Mouse (Mus musculus) megakaryocyte, adult 5-6 weeks (primary cell): ENCODE data around the gene Nfe2. TPM values are rescaled to one million over a fixed set of nuclear protein-coding genes. Genes with fewer than 3 reads are reported as not detected.

Experiments
- ATAC-seq: 2 replicates; pipeline ENCODE4 v1.8.0; 2016; ENCODE audit warnings: mild to moderate bottlenecking, inconsistent platforms; ENCODE audit not compliant: poor library complexity, severe bottlenecking
- total RNA-seq, 2 experiments: library from RNA; stranded (forward) in 1 of 2; stranded (reverse) in 1 of 2; fragments of 153-499, 151-499 nt in 1 of 2; fragments of 221-1000, 200-1000 nt in 1 of 2; gene quantifications; 2 replicates each; pipeline versions ENCODE4 v1.2.3 to v1.2.4; 2015 to 2017

The Nfe2 gene
- total RNA-seq, 2 experiments from 2014 or later, result 205 to 218 TPM

GRCm38 (mm10) chr15:103224161-103224560, 34.0 kb downstream of the Nfe2 start:
- ATAC-seq, result no peak

GRCm38 (mm10) chr15:103221386-103221785, 36.8 kb downstream of the Nfe2 start:
- ATAC-seq, result no peak

- ATAC-seq, result no peak
Measured at GRCm38 (mm10) chr15:103220785-103221184, 37.4 kb downstream of the Nfe2 start.

- ATAC-seq, result no peak
Measured at GRCm38 (mm10) chr15:103216052-103216451, 42.2 kb downstream of the Nfe2 start.

- ATAC-seq, result peak; percentile 64
Measured at GRCm38 (mm10) chr15:103214971-103215907, 43.0 kb downstream of the Nfe2 start.

GRCm38 (mm10) chr15:103214149-103214548, 44.1 kb downstream of the Nfe2 start:
- ATAC-seq, result no peak

GRCm38 (mm10) chr15:103205156-103205555, 53.0 kb downstream of the Nfe2 start:
- ATAC-seq, result peak; percentile 33; the same call in 1 of the 2 replicates

GRCm38 (mm10) chr15:103202088-103202793, 56.0 kb downstream of the Nfe2 start:
- no peak for ATAC-seq

Other genes starting within 250 kb of the Nfe2 start
- not detected in 2 replicates for gene Hoxc4, start 239.5 kb downstream of the Nfe2 start, total RNA-seq (2015)
- gene Hoxc4, start 239.5 kb downstream of the Nfe2 start, total RNA-seq (2017), result not detected in 2 replicates
- 2.8 and 3.9 TPM in 2 replicates for gene Smug1, start 91.3 kb downstream of the Nfe2 start, total RNA-seq (2015)
- gene Smug1, start 91.3 kb downstream of the Nfe2 start, total RNA-seq (2017), result 3.3 and 3.8 TPM in 2 replicates
- 56.0 and 60.5 TPM in 2 replicates for gene Cbx5, start 18.6 kb downstream of the Nfe2 start, total RNA-seq (2015)
- gene Cbx5, start 18.6 kb downstream of the Nfe2 start, total RNA-seq (2017), result 113 and 133 TPM in 2 replicates
- gene Hnrnpa1, start 18.0 kb downstream of the Nfe2 start, total RNA-seq (2015), result 320 and 365 TPM in 2 replicates
- gene Hnrnpa1, start 18.0 kb downstream of the Nfe2 start, total RNA-seq (2017), result 765 and 767 TPM in 2 replicates
- gene Copz1, start 14.3 kb upstream of the Nfe2 start, total RNA-seq (2015), result 246 and 255 TPM in 2 replicates
- gene Copz1, start 14.3 kb upstream of the Nfe2 start, total RNA-seq (2017), result 87.7 and 93.9 TPM in 2 replicates
- gene Gpr84, start 52.2 kb upstream of the Nfe2 start, total RNA-seq (2015), result 2.9 and 3.8 TPM in 2 replicates
- 1.7 and 3.3 TPM in 2 replicates for gene Gpr84, start 52.2 kb upstream of the Nfe2 start, total RNA-seq (2017)
- 35.8 and 40.1 TPM in 2 replicates for gene Zfp385a, start 81.7 kb upstream of the Nfe2 start, total RNA-seq (2015)
- gene Zfp385a, start 81.7 kb upstream of the Nfe2 start, total RNA-seq (2017), result 6.8 and 9.4 TPM in 2 replicates
- gene Itga5, start 108.4 kb upstream of the Nfe2 start, total RNA-seq (2015), result 18.4 and 21.4 TPM in 2 replicates
- 8.3 and 9.5 TPM in 2 replicates for gene Itga5, start 108.4 kb upstream of the Nfe2 start, total RNA-seq (2017)
- gene Gtsf1, start 172.1 kb upstream of the Nfe2 start, total RNA-seq (2015), result 4.4 and 6.8 TPM in 2 replicates
- gene Gtsf1, start 172.1 kb upstream of the Nfe2 start, total RNA-seq (2017), result 1.3 and 1.5 TPM in 2 replicates
- not detected in 2 replicates for gene Gtsf2, start 190.1 kb upstream of the Nfe2 start, total RNA-seq (2015)
- not detected in 2 replicates for gene Gtsf2, start 190.1 kb upstream of the Nfe2 start, total RNA-seq (2017)
- gene Nckap1l, start 195.4 kb upstream of the Nfe2 start, total RNA-seq (2015), result 133 and 136 TPM in 2 replicates
- gene Nckap1l, start 195.4 kb upstream of the Nfe2 start, total RNA-seq (2017), result 191 and 203 TPM in 2 replicates
- gene Pde1b, start 244.6 kb upstream of the Nfe2 start, total RNA-seq (2015), result 13.2 and 16.8 TPM in 2 replicates
- gene Pde1b, start 244.6 kb upstream of the Nfe2 start, total RNA-seq (2017), result 8.2 and 12.9 TPM in 2 replicates